Mouse (Mus musculus) c-Kit-negative CD71-positive TER-119-positive erythroid progenitor cells, embryonic 14.5 days (primary cell): ENCODE data around the gene Chrm1.
A peak's percentile ranks its signal among the peaks of the same experiment; 100 is the strongest.

Source experiments
- DNase-seq: peaks from one replicate; pipeline ENCODE4 v3.0.0-alpha.2; 2013; ENCODE audit warnings: low read depth, low spot score

The Chrm1 gene

DNA sequence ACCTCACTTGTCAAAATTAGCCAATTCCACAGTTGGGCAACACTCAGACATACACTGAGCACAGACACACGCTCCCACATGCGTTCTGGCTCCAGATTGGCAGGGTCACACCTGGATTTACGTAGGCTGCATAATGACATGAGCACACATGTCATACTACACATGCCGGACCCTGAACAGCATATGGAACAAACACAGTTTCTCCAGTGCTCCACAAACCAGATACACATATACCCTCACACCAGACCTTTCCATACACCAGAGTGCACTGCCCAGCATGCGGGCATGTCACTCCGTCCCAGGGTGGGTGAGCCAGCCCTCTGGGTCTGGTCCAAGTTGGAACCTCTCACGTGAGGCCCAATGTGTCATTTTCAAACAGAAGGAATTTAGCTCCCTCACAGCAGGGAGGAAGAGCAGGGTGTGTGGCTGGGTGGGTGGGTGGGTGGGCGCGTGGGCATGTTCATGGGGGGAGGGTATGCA is at the start of gene Chrm1:
Gene Chrm1 (plus strand): TSS at position 430 of the 480 bp plus-strand sequence.
- DNase-seq = no peak

DNA sequence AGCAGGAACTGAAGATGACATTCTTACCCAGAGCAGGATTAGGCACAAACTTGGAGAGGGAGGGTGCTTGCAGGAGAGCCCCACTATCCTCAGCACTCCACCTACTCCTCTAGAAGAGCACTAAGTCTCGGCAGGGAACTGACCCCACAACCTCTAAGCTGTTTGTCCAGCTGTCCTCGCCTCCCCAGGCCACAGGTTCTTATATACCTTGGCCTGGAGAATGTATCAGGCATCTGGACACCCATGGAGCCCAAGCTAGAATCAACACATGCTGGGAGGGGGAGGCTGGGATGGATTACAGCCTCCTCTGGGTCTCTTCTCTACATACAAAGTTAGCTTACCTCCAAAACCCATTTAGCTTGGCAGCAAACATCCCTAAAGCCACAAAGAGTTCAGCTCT is 49.2 kb upstream of the Chrm1 start:
- DNase-seq = no peak

- DNase-seq = no peak
Measured at GRCm38 (mm10) chr19:8616314-8616713, 47.3 kb upstream of the Chrm1 start.

DNA sequence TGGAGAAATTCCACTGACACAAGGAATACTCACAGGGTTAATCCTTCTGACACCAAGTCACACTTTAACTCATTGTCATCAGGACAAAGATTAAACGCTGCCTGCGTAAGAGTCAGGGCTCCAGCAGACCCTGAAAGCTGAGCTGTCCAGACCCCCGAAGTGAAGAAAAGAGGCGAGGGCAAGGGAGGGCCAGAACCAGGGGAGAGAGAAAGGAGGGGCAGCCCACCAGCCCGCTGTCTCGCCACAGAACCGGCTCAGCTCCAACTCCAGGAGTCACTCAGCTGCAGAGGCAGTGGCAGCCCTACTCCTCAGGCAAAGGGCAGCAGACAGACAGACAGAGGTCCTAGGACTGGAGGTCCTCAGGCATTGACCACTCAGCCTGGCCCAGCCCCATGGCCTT is 45.7 kb upstream of the Chrm1 start, which contains the start of gene Slc22a6:
Gene Slc22a6 (plus strand): TSS at position 136 of the 400 bp plus-strand sequence.
- no peak for DNase-seq

GRCm38 (mm10) chr19:8621098-8621497 is 42.5 kb upstream of the Chrm1 start:
- no peak for DNase-seq

DNA sequence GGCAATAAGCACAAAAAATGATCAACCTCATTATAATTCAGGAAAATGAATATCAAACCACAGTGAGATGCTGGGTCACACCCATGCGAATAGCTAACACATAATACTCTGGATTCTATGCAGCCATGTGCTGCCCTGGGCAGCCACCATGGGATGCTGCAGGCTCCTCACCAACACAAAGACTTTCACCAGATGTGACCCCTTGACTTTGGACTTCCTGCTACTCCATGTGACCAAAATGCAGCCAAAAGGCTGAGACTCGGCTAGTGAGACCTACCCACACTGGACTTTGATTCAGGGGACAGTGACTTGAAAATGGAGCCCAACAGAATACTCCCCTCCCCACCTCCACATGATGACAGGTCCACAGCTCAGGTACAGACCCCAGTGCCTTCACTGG is 33.3 kb upstream of the Chrm1 start:
- DNase-seq = no peak

DNA sequence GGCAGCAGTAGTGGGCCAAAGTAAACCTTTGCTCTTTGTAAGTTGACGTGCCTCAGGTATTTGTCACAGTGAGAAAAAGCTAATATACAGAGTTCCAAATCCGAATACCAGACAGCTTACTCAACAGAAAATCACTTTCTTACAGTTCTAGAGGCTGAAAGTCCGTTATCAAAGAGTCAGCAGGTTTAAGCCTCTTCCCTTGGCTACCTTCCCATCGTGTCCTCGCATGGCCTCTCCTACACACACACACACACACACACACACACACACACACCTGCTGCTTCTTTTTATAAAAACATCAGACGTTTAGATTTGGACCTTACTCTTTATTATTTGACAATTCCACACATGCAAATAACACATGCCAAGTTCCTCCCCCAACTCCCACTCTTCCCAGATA is 32.8 kb upstream of the Chrm1 start:
- DNase-seq = no peak

DNA sequence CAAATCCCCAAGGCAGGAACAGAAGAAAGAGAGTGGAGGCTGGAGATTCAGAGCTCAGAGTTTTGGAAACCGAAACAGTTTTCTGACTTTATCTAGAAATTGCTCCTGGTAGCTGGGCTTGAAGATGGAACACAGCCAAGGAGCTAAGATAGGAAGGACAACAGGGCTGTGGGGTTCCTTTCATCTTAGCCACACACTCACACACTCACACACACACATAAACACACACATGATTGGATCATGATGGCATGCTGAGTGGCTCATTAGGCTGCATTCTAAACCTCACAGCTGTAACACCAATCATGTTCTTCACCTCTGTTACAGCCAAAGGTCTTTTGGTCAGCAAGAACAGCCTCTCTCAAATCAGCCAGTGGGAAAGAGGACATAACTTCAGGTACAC is 31.6 kb upstream of the Chrm1 start:
- no peak for DNase-seq

DNA sequence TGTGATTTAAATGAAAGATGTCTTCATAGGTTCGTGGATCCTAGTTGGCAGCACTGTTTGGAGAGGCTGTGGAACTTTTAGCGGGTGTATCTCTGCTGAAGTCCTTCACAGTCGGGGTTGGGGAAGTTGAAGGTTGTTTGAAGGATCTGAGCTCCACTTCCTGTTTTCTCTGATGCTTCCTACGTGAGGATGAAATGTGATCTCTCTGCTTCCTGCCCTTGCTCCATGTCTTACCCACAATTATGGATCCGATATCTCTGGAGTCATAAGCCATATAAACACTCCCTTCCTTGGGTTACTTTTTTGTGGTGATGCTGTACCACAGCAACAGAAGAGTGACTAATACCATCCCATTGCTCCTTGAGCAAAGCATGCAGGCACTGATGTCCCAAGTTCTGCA is 21.5 kb upstream of the Chrm1 start:
- DNase-seq = no peak

DNA sequence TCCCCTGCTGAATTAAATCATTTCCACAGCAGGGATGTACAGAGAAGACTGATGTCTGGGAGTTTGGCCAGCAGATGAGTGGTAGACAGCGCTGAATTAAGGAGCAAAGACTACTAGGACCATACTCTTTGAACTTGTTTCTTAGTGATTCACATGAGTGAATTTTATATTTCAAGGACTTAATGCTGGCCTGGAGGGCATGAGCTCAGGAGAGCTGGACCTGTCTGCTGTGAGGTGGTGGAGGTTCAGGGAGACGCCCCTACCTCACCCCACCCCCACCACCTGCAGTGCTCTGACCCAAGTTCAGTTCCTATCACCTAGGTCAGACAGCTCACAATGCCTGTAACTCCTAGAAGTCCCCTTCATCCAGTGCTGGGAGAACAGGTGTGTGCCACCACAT is 17.2 kb upstream of the Chrm1 start:
- no peak for DNase-seq

DNA sequence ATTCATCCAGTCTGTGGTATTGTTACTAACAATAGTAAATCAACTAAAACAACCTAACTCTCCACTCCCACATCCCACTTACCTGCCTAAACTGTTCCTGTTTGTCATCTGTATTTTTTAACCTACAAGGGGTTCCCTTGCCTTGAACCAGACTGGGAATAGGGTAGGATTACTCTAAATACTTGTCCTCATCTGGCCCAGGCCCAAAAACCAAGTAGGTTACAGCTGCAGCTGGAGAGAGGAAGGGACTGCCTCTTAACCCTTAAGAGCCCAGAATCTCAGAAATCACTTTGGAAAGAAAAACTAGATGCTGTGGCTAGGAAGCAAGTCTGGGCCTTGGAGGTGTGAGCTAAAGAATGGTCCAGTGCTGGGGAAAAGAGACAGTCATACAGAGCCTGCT is 7.8 kb upstream of the Chrm1 start:
- DNase-seq = no peak

- no peak for DNase-seq
Measured at GRCm38 (mm10) chr19:8656341-8656740, 7.2 kb upstream of the Chrm1 start.

DNA sequence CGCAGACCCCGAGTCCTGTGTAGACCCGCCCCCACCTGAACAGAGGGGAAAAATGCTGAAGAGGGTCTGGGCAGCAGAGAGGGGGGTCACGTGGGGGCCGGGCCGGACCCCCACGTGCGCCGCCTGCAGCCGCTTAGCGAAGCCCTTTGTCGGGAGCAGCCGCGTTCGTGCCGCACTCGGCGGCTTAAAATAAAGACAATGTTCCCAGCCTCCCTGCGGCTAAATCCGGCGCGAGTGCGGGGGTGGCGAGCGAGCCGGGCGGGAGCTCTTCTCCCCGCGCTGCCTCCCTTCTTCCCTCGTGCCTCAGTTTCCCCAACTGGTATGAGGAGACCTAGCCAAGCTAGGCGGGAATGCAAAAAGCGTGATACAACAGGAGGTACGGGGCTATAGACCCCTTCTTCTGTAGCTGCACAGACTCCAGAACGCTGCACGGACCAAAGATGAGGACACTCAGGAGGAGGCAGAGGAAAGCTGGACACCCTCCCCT is 1.7 kb upstream of the Chrm1 start:
- DNase-seq = no peak

- DNase-seq = no peak
Measured at GRCm38 (mm10) chr19:8662337-8662736, 1.3 kb upstream of the Chrm1 start.

DNA sequence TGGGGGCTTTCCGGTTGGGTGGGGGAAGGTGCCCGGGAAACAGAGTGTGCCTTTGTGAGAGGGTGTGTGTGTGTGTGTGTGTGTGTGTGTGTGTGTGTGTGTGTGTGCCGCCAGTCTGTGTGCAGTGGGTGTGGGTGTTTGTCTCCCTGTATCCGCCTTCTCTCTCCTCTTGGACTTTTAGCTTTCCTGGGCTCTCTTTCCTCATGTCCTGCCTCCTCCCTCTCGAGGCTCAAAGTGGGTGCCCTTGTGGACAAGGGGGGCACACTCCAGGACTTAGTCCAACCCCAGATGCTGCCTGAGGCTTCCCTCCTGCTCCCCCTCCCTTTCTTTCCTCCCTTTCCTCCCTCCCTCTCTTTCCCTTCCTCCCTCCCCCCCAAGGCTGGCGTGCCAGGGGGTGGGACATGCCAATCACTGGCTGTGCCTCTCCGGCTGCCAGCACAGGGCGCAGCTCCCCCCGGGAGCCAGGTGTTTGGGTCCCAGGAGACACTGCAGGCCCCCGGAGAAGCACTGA is 377 bp downstream of the Chrm1 start:
- DNase-seq = no peak

DNA sequence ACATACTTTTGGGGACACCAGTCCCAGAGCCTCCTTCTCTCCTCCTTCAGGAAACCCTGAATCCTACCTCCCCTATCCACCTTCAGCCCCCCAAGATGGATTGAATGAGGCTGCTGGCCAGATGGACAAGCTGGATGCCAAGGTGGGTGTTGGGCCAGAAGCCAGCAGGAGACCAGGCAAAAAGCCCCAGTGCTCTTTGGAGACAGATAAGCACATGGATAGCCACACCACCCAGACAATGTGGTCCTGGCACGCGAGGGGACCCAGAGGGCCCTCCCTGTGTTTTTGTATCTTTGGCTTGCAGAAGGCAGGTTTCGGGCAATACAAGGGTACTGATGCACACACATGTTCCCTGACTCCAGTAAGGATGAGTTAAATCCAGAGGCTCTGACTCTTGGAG is 1.3 kb downstream of the Chrm1 start:
- DNase-seq = no peak

- no peak for DNase-seq
Measured at GRCm38 (mm10) chr19:8665746-8666145, 2.2 kb downstream of the Chrm1 start.

- DNase-seq = no peak
Measured at GRCm38 (mm10) chr19:8672859-8673258, 9.3 kb downstream of the Chrm1 start.

- DNase-seq = no peak
Measured at GRCm38 (mm10) chr19:8673336-8674063, 9.9 kb downstream of the Chrm1 start.

DNA sequence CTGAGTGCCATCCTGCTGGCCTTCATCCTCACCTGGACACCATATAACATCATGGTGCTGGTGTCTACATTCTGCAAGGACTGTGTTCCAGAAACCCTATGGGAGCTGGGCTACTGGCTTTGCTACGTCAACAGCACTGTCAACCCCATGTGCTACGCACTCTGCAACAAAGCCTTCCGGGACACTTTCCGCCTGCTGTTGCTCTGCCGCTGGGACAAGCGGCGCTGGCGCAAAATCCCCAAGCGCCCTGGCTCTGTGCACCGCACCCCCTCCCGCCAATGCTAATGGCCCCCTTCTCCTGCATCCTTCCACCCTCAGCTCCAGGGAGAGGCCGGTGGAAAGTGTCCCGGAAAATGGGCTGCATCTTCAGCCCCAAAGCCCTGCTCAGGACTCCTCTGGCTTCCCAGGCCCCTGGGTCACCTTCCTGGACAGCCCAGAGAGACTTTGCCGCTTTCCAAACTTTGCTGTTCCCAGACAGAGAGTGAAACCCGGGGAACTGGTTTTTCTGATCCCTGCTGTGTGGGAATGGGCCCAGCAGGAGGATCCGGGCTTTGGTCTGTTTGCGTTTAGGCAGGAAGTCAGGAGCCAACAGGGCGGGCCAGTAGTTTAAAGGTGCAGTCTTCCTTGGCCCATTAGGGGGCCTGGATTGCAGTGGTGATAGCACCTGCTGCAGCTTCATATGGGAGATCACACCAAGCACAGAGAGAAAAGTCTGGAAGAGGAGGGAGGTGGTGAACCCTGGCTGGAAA is 15.6 kb downstream of the Chrm1 start:
- no peak for DNase-seq

GRCm38 (mm10) chr19:8681633-8682362 is 18.2 kb downstream of the Chrm1 start:
- DNase-seq = no peak

DNA sequence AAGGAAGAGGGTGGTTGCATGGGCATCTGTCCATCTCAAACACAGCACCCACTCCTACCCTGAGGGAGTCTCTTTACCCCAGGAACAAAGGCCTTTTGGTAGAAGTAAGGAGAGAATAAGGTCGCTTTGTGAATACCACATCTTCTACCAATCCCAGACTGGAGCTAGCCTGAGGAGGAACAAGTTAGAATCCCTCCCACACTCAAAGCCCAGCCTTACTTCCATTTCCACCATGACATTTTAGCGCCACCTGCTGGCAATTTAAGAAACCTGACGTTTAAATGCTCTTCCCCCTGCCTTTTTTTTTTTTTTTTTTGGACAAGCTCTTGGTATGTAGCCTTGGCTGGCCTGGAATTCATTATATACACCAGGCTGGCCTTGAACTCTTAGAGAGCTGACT is 19.4 kb downstream of the Chrm1 start:
- DNase-seq = peak; percentile 70
